Mouse (Mus musculus): ENCODE results near the gene Sort1.

- TF ChIP-seq CTCF (IDR thresholded peaks at IDR 0.05; ENCODE audit: borderline replicate concordance, insufficient read depth, low read depth, low read length) (peak; percentile 42; the same call in 1 of the 2 replicates), POLR2A (IDR thresholded peaks at IDR 0.05; ENCODE audit: borderline replicate concordance, insufficient read depth, low read length) (no peak)
Measured at GRCm38 (mm10) chr3:108282401-108283240, 1.3 kb upstream of the Sort1 start.

Data from cerebellum, adult 2 months (tissue).